Mouse (Mus musculus): ENCODE measurements around the gene Acsm1.

The Acsm1 gene

DNA sequence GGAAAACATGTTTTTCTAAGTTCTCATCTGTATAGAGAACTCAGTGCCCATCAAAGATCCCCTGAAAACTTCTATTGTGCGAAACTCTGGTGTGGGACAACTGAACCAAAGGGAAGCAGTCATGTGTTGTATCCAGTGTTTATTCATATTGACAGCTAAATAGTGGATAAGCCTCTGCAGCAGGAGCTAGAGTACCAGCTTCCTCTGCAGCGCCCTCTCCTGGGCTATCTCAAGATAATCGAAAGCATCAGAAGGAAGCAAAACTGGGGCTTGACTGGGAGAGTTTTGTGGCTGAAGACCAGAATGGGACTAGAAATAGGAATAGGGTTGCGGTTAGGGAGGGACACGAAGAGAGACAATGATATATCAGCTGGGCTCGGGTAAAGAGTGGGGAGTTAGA is 64.1 kb downstream of the Acsm1 start:
- peak; percentile 15 for DNase-seq (ENCODE audit: low read depth)

DNA sequence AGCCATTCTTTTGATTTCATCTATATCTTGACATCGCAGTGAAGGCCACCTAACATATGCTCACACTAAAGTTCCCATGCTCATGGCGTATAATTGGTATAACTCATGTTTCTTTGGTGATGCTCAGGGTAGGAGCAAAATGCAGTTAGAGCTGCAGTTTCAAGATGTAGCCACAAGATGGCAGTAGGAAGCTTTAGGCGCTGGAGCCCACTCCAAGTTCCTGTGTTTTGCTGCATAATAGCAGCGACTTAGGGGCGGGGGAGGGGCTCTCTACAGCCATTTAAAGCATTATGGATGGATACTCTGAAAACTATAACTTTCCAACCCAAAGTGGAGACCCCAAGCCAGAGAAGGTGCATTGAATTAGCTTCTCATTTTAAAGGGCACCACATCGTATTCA is 66.6 kb downstream of the Acsm1 start:
- DNase-seq (ENCODE audit: low read depth): peak; percentile 56

DNA sequence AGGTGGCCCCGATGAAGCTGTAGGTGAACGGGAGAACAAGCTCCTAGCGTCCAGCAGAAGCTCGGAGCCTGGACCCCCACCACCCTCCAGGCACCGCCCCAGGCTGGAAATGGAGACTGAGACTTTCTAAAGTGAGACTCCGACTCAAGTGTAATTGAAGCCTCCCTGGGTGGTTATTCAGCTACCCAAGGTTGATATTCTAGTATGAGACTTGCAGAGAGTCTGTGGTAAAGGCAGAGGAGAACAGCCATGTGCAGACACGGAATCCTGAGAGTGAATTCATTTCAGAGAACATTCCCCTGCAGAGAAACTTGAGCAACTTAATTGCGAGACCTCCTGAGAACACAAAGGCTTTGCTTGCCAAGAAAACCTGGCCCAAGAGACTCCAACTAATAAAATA is 73.3 kb downstream of the Acsm1 start:
- no peak for DNase-seq (ENCODE audit: low read depth)

DNA sequence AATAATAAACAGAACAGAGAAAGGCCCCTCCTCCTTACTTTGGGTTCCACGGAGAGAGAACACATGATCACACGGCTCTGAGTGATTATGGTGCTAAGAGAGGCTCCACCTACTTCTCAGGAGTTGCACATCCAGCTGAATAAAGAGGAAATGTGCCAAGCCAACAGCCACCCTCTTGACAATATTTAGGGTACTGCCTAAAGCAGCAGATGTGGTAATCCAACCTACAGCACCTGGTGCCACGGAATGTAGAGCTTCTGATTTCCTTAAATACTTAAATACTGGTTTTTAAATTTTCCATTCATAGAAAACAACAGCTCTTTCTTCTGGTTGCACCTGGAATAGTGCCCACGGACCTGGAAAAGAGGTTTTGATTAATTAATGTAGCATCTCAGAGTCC is 75.9 kb downstream of the Acsm1 start:
- no peak for DNase-seq (ENCODE audit: low read depth)

DNA sequence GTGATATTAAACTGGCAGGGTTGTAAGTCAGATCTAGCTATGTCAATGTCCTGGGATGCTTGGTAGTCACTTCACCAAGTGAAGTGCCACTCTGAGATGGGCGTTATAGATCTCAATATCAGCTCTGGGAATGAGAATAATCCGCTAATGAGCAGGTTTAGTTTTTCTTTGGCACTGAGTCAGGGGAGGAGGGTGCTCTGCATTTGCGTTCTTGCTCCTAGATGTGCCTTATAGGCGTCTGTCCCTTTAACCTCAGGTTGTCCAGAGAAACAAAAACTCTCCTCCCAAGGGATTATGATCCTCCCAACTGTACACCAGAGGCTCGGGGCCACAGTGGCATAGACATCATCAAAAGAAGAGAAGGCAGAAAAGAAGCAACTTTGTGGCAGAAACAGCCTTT is 82.9 kb downstream of the Acsm1 start, which contains the start of gene Acsm4:
Gene Acsm4, plus strand, starts transcription at position 301 of the 400 bp plus-strand sequence.
- DNase-seq (ENCODE audit: low read depth): no peak

DNA sequence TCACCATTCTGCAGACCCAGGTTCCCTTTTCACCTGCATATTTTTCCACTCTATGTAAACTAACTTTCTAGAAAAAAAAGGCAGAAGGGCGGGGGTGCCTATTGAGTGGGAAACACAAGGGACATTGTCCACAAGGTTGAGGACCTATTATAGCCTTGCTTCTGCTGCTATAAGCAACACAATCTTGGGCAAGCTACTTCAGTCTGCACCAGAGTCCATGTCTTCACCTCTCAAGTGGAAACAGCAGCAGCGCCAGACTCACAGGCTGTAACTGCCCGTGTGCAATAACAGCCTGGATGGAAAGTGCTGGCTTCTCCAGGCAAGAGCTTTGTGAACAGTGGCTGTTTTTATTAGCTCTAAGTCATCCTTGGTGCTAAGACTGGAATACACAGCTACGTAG is 85.5 kb downstream of the Acsm1 start:
- no peak for DNase-seq (ENCODE audit: low read depth)

DNA sequence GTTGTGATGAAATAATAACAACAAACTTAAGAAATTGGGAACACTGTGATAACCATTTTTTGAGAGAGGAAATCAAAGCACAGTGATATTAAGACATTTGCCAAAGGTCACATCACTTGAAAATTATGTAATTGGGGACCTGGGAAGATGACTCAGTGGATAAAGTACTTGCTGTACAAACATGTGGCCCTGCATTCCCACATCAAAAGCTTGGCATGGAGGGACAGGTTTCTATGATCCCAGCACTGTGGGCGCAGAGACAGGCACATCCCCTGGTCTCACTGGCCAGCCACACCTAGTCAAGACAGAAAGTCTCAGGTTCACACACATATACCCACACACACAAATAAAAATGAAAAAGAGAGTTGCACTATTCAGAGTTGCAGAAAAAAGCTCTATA is 88.1 kb downstream of the Acsm1 start:
- DNase-seq (ENCODE audit: low read depth): no peak

All from 416B (cell line).